Mouse (Mus musculus): ENCODE data around the gene Igf1r.
"Not testable (repeated sequence)": the region's sequence is repeated elsewhere in the genome, so short reads cannot be mapped to it uniquely, and the experiment has no call there.

Gene Igf1r

DNA sequence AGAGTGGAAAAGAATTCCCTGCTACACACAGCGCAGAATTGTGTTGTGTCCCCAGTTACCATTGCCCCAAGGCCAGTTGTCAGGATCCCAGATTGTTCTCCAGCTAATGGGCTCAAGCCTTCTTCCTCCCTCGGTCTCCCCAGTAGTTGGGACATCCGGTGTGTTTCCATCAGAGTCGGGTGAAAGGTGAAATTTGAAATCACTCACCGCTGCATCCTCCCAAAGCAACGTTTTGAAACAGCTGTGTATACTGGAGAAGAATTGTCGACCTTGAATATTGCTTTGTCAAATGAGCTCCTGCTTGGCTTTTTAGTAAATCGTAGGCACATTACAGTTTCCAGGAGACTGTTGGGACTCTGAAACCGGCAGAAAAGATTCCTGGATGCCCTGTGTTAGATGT is 322.3 kb downstream of the Igf1r start:
- DNase-seq = no peak

DNA sequence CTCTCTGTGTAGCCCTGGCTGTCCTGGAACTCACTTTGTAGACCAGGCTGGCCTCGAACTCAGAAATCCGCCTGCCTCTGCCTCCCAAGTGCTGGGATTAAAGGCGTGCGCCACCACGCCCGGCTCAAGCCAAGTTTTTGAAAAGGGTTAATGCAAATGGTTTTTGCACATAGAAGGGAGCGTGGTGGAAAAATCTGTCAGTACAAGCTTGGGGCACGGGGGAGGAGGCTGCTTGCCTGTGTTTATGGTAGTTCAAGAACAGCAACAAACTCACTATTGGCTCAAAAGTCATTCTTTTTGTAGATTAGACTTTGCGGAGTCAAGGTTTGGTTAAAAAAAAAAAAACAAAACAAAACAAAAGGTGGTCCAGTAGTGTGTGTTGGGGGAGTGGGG is 322.8 kb downstream of the Igf1r start:
- DNase-seq = not testable (repeated sequence)

DNA sequence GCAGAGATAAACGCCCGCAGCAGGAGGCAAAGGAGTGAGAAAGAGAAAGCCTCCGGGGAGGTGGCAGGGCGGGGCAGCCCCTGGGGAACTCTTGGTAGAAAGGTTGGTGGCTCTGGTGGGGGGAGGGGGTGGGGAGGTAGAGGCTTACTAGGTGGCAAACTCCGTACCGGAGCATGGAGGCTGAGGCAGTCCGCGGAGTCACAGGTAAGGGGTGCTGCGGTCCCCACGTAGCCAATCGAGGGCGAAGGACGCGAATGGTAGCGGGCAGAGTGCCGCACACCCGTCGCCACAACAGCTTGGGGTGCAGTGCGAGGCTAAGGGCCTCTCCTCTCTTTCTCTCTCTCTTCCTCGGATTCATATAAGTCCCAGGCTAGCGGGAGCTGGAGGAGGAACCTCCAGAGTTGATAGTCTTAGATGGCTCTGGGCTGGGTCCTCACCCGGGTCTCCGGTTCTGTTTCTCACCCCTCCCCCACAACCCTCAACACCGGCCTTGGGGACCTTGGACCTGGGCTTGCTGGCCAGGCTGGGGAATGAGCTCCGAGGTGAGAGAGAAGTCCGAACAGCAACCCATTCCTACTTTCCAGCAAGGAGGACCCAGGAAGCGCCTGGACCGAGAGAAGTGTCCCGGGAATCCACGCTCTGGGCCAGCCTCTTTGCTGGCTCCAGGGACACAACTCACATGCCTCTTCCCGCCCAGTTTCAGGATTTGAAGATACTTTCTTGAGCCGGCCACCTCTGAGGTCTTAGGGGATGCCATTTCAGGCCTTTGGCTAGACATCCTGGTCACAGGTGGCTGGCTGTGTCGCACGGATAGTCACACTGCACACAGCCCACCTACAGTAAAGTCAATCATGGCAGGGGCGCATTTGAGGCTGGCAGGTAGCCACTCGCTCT is 323.5 kb downstream of the Igf1r start:
- DNase-seq = peak; percentile 17 to 39

DNA sequence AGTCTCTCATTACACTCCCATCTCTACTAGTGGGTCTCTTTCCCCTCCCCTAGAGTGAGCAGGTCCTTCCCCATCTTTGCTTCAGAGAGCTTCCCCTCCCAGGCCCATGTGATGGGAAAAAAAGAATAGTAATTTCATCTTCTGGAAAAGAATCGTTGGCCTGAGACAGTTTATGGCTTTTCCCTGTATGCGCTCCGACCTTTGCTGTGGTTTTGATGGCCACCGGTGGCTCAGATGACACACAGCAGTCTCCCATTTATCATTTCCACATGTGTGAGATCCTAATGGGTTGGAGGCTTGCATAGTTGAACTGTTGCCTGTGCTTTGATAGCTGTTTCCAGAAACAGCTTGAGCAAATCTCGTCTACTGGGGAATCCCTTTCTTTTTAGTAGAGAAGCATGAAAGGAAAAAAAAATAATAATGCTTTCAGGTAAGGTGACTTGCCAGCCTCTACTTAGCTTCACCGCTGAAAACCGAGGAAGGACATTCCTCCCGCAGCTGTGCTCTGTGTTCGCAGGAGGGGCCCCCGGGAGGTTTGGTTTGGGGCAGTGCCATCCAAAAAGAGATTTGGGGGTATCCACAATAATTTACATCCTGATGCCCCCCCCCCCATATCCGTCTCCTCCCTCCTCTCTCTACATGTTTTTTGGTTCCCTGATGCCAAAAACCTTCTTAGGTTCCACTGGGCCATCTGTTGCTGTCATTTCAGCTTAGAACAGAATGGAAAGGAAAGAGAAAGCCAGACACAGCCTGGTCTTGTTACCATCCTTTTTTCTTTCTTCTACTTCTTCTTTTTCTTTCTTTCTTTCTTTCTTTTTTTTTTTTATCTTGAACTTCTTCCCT is 324.6 kb downstream of the Igf1r start:
- DNase-seq = no peak

DNA sequence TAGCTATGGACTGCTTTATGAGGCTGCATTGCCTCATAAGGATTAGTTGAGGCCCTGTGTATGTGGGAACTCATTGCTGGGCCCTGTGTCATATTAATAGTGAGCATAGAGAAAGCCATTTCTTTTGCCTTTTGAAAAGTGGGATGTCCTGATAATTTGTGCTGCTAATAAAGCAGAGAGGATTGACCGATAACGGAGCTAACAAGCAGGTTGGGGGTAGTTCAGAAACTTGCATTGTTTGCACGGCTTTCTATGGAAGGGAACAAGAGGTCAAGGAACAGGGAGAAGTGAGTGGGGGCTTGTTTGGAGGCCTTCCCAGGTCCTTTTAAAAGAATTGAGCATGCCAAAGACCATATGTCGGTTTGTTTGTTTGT is 325.3 kb downstream of the Igf1r start:
- no peak for DNase-seq

DNA sequence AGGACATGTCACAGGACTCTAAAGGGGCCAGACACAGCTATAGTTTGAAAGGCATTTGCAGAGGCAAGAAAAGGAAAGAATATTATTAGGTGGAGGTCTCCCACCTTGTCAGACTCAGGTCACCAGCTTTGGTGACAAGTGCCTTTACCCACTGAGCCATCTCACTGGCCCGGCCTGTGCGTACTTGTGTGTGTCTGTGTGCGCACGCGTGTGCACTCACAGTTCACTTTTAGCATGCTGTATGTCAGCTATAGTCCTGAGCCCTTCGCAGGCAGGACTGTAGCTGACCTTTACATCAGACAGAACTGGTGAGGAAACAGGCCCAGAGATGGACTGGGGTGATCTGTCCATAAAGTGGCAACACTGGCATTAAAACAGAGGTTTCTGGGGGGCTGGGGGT is 325.8 kb downstream of the Igf1r start:
- no peak for DNase-seq

DNA sequence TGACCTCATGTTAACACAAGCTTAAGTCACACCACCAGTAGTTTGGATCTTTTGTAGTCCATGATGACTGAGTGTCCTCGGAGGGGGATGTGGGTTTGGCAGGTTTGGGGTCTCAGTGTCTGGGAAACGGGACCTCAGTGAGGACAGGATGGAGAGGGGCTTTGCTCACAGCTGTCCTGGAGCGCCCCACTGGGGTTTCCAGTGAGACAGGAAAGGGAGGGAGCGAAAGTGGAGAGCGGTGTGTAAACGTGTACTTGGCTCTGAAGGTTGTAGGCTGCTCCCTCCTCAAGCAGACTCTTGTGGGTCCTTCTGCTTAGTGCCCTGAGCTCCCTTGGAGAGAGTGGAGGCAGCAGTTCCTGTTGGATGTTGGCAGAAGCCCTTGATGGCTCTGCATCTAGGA is 326.3 kb downstream of the Igf1r start:
- no peak for DNase-seq

DNA sequence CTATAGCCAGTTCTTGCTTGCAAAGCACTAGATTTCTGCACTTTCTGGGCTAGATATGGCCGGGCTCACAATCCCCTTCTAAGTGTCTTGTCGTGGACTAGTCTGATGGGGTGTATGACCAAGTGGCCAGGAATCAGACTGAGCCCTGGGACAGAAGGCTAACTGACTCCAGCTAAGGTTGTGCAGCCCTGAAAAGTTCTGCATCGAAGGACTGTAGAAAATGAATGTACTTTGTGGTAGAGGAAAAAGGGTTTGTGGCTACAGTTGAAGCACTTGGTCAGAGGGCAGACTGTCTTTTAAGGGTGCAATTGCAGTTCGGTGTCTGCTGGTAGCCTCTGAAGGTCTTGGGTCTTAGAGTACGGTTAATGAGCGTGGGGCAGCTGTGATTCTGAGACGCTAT is 326.9 kb downstream of the Igf1r start:
- no peak for DNase-seq

DNA sequence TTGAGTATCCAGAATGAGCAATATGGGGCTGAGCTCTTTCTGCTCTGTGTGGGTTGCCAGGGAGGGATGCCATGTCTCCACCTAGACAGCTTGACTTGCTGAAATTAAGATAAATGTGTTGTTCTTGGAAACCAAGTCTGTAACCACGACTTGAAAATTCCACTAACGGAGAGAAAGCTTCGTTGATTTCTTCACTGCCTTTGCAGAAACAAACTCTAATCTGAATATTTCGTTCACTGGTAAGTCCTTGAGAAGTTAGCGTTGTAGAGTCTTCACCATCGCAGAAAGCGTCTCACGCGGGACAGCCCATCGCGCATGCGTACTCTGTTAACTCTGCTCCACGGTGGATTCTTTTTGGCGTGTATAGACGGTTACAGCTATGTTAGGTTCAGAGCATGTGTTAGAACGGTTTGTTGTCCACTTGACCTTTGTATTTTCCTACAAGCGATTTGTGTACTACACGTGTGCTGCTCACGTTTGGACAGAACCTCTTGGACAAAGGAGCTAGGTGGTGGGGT is 327.8 kb downstream of the Igf1r start:
- DNase-seq = no peak

DNA sequence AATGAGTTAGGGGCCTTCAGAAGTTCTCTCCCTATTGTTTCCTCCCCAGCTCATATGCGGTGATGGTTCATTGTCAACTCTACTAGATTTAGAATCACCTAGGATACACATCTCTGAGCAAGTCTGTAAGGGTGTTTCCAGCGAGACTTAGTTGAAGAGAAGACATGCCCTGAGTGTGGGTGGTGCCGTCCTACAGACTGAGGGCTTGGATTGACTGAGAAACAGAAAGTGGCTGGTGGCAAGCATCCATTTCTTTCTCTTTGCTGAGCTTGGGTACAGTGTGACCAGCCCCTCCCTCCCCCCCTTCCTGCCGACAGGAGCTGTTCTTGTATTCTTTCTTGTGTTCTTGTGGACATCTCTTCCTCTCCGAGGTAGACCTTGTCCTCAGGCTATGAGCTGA is 328.7 kb downstream of the Igf1r start:
- DNase-seq = no peak

DNA sequence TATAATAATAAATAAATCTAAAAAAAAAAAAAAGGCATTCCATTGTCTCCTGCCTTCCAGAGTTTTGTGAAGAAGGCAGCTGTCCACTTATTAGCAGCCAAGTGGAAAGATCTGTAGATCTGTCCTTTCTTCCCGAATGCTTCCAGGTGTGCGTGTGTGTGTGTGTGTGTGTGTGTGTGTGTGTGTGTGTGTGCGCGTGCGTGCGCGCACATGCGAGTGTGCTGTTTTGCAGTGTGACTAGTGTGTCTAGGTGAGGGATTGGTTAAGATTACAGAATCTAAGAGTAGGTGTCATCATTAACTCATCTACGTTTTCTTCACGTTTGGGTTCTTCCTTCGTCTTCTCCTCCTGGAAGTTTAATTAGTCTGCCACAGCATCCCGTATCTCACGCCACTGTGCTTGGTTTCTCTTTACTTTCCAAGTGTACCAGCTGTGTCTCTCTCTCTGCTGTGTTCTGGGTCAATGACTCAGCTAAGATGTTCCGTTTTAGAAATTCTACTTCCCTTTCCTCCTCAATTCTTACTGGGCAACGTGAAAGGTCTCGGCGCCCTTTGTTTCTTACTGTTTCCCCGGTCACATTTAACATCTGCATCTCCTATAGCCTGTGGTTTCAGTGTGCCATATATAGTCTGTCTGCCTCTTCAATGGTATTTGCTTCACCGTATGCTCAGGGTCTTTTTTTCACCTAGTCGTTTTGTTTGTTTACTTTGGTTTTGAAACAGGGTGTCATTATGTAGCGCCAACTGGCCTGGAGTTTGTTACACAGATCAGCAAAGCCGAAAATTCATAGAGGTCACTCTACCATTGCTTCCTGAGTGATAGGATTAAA is 329.9 kb downstream of the Igf1r start:
- no peak for DNase-seq

DNA sequence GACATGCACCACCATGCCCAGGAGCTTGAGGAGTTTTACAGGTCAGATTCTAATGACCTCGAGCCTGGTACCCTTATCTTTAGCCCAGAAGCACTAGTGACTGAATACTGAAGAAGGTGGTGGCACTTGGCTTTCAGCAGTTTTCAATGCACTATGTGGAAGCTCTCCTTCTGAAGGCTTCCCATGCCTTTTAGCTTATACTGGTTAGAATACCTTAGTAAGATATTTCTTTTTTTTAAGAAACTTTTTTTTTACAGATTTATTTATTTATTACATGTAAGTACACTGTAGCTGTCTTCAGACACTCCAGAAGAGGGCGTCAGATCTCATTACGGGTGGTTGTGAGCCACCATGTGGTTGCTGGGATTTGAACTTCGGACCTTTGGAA is 330.5 kb downstream of the Igf1r start:
- DNase-seq = not testable (repeated sequence)

All from cerebellum, postnatal 25 days (tissue).